Mouse (Mus musculus) neural tube, embryonic 11.5 days (tissue): Measurements from ENCODE around the gene Scarb2. TPM values are rescaled to one million over a fixed set of nuclear protein-coding genes. Genes with fewer than 3 reads are reported as not detected.

ENCODE experiments used
- ATAC-seq: fragments of 200-750 bp; cut with Nextera tagmentation; 2 replicates; pipeline ENCODE4 v1.8.0; 2017; ENCODE audit warnings: moderate number of reproducible peaks, mild to moderate bottlenecking, moderate TSS enrichment, moderate library complexity; ENCODE audit not compliant: insufficient read depth, low FRiP score, low TSS enrichment
- DNase-seq: peaks from one replicate; pipeline ENCODE4 v3.0.0-alpha.2; 2015; ENCODE audit warnings: low spot score
- H3K27ac ChIP-seq: fragments of 300-500 bp; sonication (generic); 2 replicates; pipeline ENCODE4 v1.5.1; 2014; ENCODE audit warnings: low read depth, mild to moderate bottlenecking, low read length
- H3K27me3 ChIP-seq: fragments of 300-500 bp; sonication (generic); 2 replicates; pipeline ENCODE4 v1.6.1; 2014; ENCODE audit warnings: mild to moderate bottlenecking, low read length, mixed read lengths; ENCODE audit not compliant: control insufficient read depth, insufficient read depth
- H3K36me3 ChIP-seq: fragments of 300-500 bp; sonication (generic); 2 replicates; pipeline ENCODE4 v1.6.1; 2014; ENCODE audit warnings: mild to moderate bottlenecking, low read length, moderate library complexity, mixed read lengths; ENCODE audit not compliant: control insufficient read depth, insufficient read depth
- H3K4me1 ChIP-seq: fragments of 300-500 bp; sonication (generic); 2 replicates; pipeline ENCODE4 v1.6.1; 2014; ENCODE audit warnings: low read length, mixed read lengths; ENCODE audit not compliant: control insufficient read depth, insufficient read depth
- H3K4me2 ChIP-seq: fragments of 300-500 bp; sonication (generic); 2 replicates; pipeline ENCODE4 v1.6.1; 2014; ENCODE audit warnings: low read depth, mild to moderate bottlenecking, moderate library complexity
- H3K4me3 ChIP-seq: fragments of 300-500 bp; sonication (generic); 2 replicates; pipeline ENCODE4 v1.5.1; 2014; ENCODE audit warnings: low read depth, low read length
- H3K9ac ChIP-seq: fragments of 300-500 bp; sonication (generic); 2 replicates; pipeline ENCODE4 v1.6.1; 2014; ENCODE audit warnings: mild to moderate bottlenecking, low read length
- H3K9me3 ChIP-seq: fragments of 300-500 bp; sonication (generic); 2 replicates; pipeline ENCODE4 v1.6.1; 2016; ENCODE audit warnings: low read length; ENCODE audit not compliant: control insufficient read depth
- WGBS: fragments of 180-500 bp; shearing (Covaris S2); extraction: QIAGEN DNeasy Blood & Tissue Kit; methylation state at CpG from one replicate; pipeline ENCODE4 v1.1.7; 2014; 5-methylcytosine and 5-hydroxymethylcytosine counted together
- polyA plus RNA-seq: library from polyadenylated mRNA; unstranded; fragments of >200 nt; fragmentation: Nextera tagmentation; extraction: Ambion mirVana; gene quantifications from 2 replicates; pipeline ENCODE4 v1.2.1, GENCODE M21; 2014

The Scarb2 gene
- polyA plus RNA-seq, 1 experiment from 2014 or later: 13.2 TPM

DNA sequence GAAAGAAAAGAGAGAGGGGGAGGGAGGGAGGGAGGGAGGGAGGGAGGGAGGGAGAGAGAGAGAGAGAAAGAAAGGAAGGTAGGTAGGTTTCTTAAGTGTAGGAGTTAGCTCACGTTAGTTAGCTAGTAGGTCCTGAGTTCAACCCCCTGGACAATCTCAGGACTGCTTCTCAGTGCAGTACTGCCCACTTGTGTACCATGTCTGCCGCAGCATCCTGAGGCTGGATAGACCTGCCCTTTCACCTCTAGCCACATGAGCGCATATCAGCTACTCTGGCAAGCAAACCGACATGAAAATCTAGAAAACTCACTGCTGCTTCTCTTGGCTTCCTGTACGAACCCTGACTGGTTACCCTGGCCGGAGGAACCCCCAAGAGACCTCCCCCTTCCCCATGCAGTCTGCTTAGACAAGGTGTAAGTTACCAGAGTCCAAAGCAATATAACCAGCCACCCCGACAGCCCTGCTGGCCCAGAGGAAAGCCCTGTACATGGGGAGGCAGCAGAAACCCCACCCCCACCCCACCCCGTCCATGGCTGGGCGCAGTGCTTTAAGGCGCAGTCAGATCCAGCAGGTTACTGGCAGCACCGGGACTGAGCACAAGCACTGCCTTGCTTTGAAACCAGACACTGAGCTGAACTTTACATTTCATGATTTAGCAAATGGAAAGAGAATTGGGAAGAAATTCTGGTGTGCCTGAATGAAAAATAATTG lies 93.2 kb downstream of the Scarb2 start:
- Histone ChIP-seq H3K4me1 (no peaks in the 10 kb centered on the region), H3K27me3 (no peaks in the 10 kb centered on the region), H3K9me3 (no peaks in the 10 kb centered on the region), H3K9ac (no peak overlapping the region), H3K36me3 (peaks cover 2% of the 10 kb centered on the region; the same call in 1 of the 2 replicates), H3K4me3 (no peak overlapping the region), H3K4me2 (no peak overlapping the region), H3K27ac (no peak overlapping the region)
- no peak for ATAC-seq
- DNase-seq: no peak
- 89% methylated on average over 11 of the region's 11 CpGs for WGBS

DNA sequence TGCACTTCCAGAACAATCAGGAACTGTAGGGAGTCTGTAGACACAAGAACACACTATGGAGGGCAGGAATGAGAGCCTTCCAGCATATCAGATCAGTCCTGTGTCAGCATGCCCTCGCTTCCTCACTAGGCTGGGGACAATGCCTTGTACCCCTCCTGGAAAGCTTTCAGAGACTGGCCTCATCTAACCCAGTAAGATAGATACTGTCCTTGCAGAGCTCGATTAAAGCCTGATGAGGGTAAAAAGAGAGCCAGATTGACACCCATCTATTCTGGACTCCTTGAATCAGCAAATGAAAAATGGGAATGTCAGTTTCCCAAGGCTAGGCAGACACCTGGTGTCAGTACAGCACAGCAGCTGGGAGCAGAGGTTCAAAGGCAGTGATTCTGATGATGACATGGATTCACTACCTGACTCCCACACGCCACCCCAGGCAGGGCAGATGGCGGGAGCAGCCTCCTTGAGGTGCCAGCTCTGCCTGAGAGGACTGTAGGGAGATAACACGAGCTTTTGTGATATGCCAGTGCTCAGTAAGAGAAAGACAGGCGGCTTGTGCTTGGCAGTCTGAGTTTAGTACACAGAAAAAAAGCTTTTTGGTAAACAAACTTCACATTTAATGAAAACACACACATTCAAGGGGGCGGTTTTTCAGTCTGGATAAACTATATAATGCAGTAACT lies 95.0 kb downstream of the Scarb2 start:
- Histone ChIP-seq H3K9me3 (no peaks in the 10 kb centered on the region), H3K4me3 (no peak overlapping the region), H3K27ac (no peak overlapping the region), H3K9ac (no peak overlapping the region), H3K4me2 (no peak overlapping the region), H3K4me1 (no peaks in the 10 kb centered on the region), H3K27me3 (no peaks in the 10 kb centered on the region), H3K36me3 (no peaks in the 10 kb centered on the region; the same call in 1 of the 2 replicates)
- no peak for DNase-seq
- 80% methylated on average over 7 of the region's 7 CpGs for WGBS
- no peak for ATAC-seq

DNA sequence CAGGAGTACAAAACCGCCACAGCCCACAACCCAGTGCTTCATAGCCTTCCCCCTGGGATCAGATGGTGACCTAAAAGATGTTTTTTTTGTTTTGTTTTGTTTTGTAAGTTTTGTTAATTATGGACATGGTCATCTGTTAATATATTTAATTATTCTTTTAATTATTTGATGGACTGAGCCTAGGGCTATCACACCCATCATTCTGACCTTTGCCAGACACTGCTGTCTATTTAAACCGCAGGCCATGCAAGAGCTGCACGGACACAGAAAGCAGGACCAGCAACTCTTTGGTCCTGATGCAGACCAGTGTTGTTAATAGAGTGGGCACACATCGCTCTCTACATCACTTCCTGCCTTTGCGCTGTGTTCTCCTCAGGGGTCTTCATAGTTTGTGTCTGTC lies 96.1 kb downstream of the Scarb2 start:
- no peak overlapping the region for H3K4me3 ChIP-seq
- no peak overlapping the region for H3K4me2 ChIP-seq
- no peaks in the 10 kb centered on the region for H3K4me1 ChIP-seq
- H3K36me3 ChIP-seq: no peaks in the 10 kb centered on the region; the same call in 1 of the 2 replicates
- 83% methylated on average over 5 of the region's 5 CpGs for WGBS
- H3K9me3 ChIP-seq: no peaks in the 10 kb centered on the region
- no peak overlapping the region for H3K27ac ChIP-seq
- DNase-seq (no peak), ATAC-seq (no peak)
- no peaks in the 10 kb centered on the region for H3K27me3 ChIP-seq
- H3K9ac ChIP-seq: no peak overlapping the region

DNA sequence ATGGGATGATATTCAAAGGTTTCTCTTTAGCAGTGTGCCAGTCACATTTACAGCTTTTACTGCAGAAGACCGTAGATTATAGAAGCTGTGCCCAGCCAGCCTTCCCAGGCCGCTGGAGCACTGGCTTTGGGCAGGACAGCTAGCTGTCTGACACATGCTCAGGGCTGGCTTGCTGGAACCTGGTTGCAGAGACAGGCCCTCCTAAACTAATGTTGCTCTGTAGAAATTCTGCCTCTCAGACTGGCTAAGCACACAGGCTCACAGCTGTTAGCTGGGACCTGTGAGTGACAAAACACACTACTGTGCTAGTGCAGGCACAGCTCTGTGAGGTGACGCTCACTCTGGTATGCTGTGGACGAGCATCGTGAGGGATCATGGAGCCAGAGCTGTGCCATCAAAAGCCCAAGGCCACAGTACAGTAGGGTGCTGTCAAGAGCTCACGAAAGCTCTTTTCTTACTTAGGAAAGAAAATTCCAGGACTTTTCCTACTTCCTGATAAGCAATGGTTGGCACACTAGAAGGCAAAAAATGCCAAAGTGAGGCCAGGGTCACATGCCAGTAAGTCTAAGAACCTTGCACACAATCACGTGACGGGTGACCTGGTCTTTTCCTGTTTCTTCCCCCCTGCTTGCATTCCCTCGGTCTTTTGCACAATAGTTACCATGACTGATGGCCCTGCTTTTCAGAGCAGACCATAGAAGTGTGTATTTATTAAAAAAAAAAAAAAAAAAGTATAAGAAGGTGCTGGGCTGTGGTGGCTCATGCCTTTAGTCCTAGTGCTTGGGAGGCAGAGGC lies 97.1 kb downstream of the Scarb2 start:
- H3K4me3 ChIP-seq: no peak overlapping the region
- no peak overlapping the region for H3K4me2 ChIP-seq
- H3K36me3 ChIP-seq: no peaks in the 10 kb centered on the region; the same call in 1 of the 2 replicates
- no peaks in the 10 kb centered on the region for H3K4me1 ChIP-seq
- 83% methylated on average over 9 of the region's 9 CpGs for WGBS
- ATAC-seq: no peak
- H3K9me3 ChIP-seq: no peaks in the 10 kb centered on the region
- H3K27ac ChIP-seq: no peak overlapping the region
- H3K27me3 ChIP-seq: no peaks in the 10 kb centered on the region
- H3K9ac ChIP-seq: no peak overlapping the region; the same call in 1 of the 2 replicates
- no peak for DNase-seq

DNA sequence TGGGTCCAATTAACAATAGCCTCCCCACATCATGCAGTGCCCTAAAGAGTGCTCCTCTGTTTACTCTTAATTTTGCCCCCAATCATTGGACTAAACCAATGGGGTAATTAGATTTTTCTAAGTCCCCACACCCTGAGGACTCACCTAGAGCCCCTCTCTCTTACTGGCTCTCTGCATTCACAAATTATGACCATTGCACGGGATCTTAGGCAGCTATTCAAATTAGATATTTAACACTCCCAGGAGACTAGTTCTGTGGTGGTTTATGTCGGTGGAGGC lies 102.3 kb downstream of the Scarb2 start:
- Histone ChIP-seq H3K4me2 (no peak overlapping the region), H3K36me3 (no peaks in the 10 kb centered on the region), H3K4me1 (peaks cover 3% of the 10 kb centered on the region; the same call in 1 of the 2 replicates), H3K9ac (no peak overlapping the region; the same call in 1 of the 2 replicates), H3K9me3 (no peaks in the 10 kb centered on the region), H3K27me3 (no peaks in the 10 kb centered on the region), H3K27ac (no peak overlapping the region), H3K4me3 (no peak overlapping the region)
- WGBS: 14% methylated on average over 2 of the region's 2 CpGs
- DNase-seq (no peak), ATAC-seq (0 out of 2 replicates have a peak, but pooled peaks have one; percentile 23)

DNA sequence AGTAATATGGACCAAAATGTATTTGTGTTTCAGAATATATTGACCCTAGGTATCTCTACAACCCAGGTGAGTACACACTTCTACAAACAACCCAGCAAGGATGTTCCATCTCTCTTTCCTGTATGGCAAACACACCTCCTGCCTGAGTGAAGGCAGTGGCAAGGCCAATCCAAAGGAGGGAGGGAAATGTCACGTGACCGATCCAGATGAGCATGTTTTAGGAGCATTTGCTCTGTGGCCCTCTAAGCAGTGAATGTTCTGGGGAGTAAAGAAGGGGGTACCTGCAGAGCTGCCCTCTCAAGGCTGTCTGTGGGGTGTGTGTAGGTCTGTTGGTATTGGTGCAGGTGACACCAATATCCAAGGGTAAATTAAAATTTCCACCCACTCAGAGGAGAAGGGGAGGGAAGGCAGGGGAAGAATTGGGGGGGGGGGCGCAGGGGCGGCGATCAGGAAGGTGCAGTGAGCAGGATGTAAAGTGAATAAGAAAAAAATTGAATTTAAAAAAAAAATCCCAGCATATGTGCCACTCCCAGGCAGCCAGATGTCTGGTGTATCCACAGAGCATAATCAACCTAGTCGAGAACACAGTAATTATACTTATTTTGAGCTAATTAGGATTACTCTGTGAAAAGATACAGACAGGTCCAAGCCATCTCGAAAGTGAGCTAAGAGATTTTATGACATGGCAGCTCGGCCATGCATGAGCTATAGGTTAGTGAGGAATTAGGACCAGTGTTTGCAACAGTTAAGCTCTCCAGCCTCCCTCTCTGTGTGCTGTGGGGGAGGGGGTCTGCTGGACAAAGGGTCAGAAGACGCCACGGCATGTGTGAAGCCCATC lies 102.9 kb downstream of the Scarb2 start:
- no peak overlapping the region for H3K27ac ChIP-seq
- H3K36me3 ChIP-seq: no peaks in the 10 kb centered on the region
- no peaks in the 10 kb centered on the region for H3K27me3 ChIP-seq
- peaks cover 3% of the 10 kb centered on the region; the same call in 1 of the 2 replicates for H3K4me1 ChIP-seq
- 43% methylated on average over 10 of the region's 10 CpGs for WGBS
- no peak overlapping the region; the same call in 1 of the 2 replicates for H3K9ac ChIP-seq
- ATAC-seq (no peak), DNase-seq (peak; percentile 36)
- H3K4me3 ChIP-seq: no peak overlapping the region
- H3K9me3 ChIP-seq: no peaks in the 10 kb centered on the region
- no peak overlapping the region for H3K4me2 ChIP-seq

DNA sequence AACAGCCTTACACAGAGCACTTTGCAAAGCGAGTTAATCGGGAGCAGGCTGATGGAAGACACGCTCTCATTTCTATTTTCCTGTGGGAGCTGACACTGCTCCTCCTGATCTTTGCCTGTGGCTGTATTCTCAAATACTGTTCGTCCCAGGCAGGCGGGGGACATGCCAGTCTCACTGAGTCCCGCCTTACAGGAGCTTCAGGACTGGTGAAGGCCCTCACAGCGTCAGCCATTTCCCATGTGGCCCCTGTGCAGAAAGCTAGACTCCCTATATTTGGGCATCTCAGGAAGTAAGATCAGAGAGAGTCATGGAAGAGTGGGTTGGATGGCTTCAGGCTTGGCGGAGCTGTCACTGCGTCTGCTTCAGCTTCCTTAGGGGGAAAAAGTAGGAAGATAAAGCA lies 103.8 kb downstream of the Scarb2 start:
- Histone ChIP-seq H3K27ac (no peak overlapping the region), H3K9ac (no peak overlapping the region), H3K4me2 (no peak overlapping the region), H3K4me1 (peaks cover 3% of the 10 kb centered on the region; the same call in 1 of the 2 replicates), H3K36me3 (no peaks in the 10 kb centered on the region), H3K9me3 (no peaks in the 10 kb centered on the region), H3K4me3 (no peak overlapping the region), H3K27me3 (no peaks in the 10 kb centered on the region)
- 80% methylated on average over 9 of the region's 9 CpGs for WGBS
- DNase-seq: no peak
- ATAC-seq: no peak

DNA sequence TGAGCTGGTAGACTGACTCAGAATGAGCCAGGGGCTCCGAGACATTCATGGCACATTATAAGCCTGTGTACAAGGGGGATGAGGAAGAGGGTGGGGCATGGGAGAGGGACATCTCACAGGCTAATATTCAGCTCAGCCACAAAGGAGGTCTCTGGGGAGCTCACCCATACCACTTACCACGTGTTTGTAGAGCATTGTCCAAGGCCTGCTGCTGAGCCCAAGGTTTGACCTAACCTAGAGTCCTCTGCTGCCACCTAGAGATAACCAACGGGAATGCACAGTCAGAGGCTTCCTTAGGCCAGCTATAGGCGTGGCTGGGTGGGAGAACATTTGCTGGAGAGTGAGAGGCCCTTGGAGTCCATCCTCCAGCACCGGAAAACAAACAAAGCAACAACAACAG lies 108.5 kb downstream of the Scarb2 start:
- no peak overlapping the region for H3K9ac ChIP-seq
- H3K27ac ChIP-seq: no peak overlapping the region
- ATAC-seq (peak; percentile 85), DNase-seq (peak; percentile 81)
- no peak overlapping the region for H3K4me3 ChIP-seq
- H3K9me3 ChIP-seq: no peaks in the 10 kb centered on the region
- H3K4me1 ChIP-seq: no peaks in the 10 kb centered on the region
- H3K4me2 ChIP-seq: no peak overlapping the region
- no peaks in the 10 kb centered on the region for H3K36me3 ChIP-seq
- WGBS: 22% methylated on average over 5 of the region's 5 CpGs
- peaks cover 4% of the 10 kb centered on the region for H3K27me3 ChIP-seq
